Mouse (Mus musculus) limb, embryonic 11.5 days (tissue): ENCODE measurements around the gene Qk. TPM values are rescaled to one million over a fixed set of nuclear protein-coding genes. Genes with fewer than 3 reads are reported as not detected.

Source experiments
- ATAC-seq: fragments of 200-750 bp; cut with Nextera tagmentation; 2 replicates; pipeline ENCODE4 v1.8.0; 2017; ENCODE audit warnings: low read depth; ENCODE audit not compliant: insufficient number of reproducible peaks, low FRiP score, low TSS enrichment
- DNase-seq: peaks from one replicate; pipeline ENCODE4 v3.0.0-alpha.2; 2015; ENCODE audit warnings: low spot score
- H3K27ac ChIP-seq: fragments of 300-500 bp; sonication (generic); replicated peaks from 2 replicates; pipeline ENCODE4 v1.5.1; 2014; ENCODE audit warnings: low read depth, mild to moderate bottlenecking, low read length
- H3K27me3 ChIP-seq: fragments of 300-500 bp; sonication (generic); 2 replicates; pipeline ENCODE4 v1.6.1; 2014; ENCODE audit warnings: mild to moderate bottlenecking, low read length, mixed read lengths; ENCODE audit not compliant: control insufficient read depth, insufficient read depth
- H3K36me3 ChIP-seq: fragments of 300-500 bp; sonication (generic); 2 replicates; pipeline ENCODE4 v1.6.1; 2014; ENCODE audit warnings: mild to moderate bottlenecking, low read length, moderate library complexity, mixed read lengths; ENCODE audit not compliant: control insufficient read depth, insufficient read depth
- H3K4me1 ChIP-seq: fragments of 300-500 bp; sonication (generic); 2 replicates; pipeline ENCODE4 v1.6.1; 2014; ENCODE audit warnings: low read length, mixed read lengths; ENCODE audit not compliant: control insufficient read depth, insufficient read depth
- H3K4me2 ChIP-seq: fragments of 300-500 bp; sonication (generic); 2 replicates; pipeline ENCODE4 v1.6.1; 2014; ENCODE audit warnings: low read depth, mild to moderate bottlenecking, moderate library complexity; ENCODE audit not compliant: severe bottlenecking
- H3K4me3 ChIP-seq: fragments of 300-500 bp; sonication (generic); 2 replicates; pipeline ENCODE4 v1.5.1; 2014; ENCODE audit warnings: low read depth, low read length
- H3K9ac ChIP-seq: fragments of 300-500 bp; sonication (generic); 2 replicates; pipeline ENCODE4 v1.6.1; 2014; ENCODE audit warnings: mild to moderate bottlenecking, low read length
- H3K9me3 ChIP-seq: fragments of 300-500 bp; sonication (generic); 2 replicates; pipeline ENCODE4 v1.6.1; 2016; ENCODE audit warnings: low read length; ENCODE audit not compliant: control insufficient read depth
- WGBS: fragments of 180-500 bp; shearing (Covaris S2); extraction: QIAGEN DNeasy Blood & Tissue Kit; methylation state at CpG from one replicate; pipeline ENCODE4 v1.1.7; 2014; 5-methylcytosine and 5-hydroxymethylcytosine counted together
- polyA plus RNA-seq: library from polyadenylated mRNA; unstranded; fragments of >200 nt; fragmentation: Nextera tagmentation; extraction: Ambion mirVana; gene quantifications from 2 replicates; pipeline ENCODE4 v1.2.1, GENCODE M21; 2014

Gene Qk
- polyA plus RNA-seq, 1 experiment from 2014 or later: 35.7 TPM

- Histone ChIP-seq H3K4me1 (no peaks in the 10 kb centered on the region), H3K4me2 (no peak overlapping the region), H3K9ac (no peak overlapping the region), H3K27me3 (no peaks in the 10 kb centered on the region), H3K27ac (no peak overlapping the region), H3K4me3 (no peak overlapping the region), H3K36me3 (no peaks in the 10 kb centered on the region), H3K9me3 (no peaks in the 10 kb centered on the region)
- WGBS: 88% methylated on average over 1 of the region's 1 CpGs
- no peak for ATAC-seq
- no peak for DNase-seq
Measured at GRCm38 (mm10) chr17:10268468-10268867, 51.2 kb downstream of the Qk start.

DNA sequence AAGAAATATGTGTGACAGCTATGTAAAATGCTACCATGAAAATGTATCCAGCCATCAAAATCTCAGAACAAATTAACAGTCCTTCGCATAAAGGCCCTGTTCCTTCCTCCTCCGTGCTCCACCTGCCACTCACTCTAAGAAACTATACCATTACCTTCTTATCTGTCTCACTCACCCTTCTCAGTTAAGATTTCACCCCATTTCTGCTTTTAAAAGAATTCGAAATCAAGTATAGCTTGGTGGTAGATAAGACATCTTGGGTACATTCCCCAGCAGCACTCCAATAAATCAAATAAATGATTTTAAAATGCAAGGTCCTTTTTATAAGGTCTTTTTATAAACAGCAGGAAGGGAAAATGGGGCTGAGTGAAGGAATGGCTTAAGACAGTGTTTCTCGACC, 53.4 kb downstream of the Qk start:
- Histone ChIP-seq H3K9ac (no peak overlapping the region), H3K9me3 (no peaks in the 10 kb centered on the region), H3K4me1 (no peaks in the 10 kb centered on the region), H3K4me3 (no peak overlapping the region), H3K36me3 (no peaks in the 10 kb centered on the region), H3K27me3 (no peaks in the 10 kb centered on the region), H3K27ac (no peak overlapping the region), H3K4me2 (no peak overlapping the region)
- no peak for ATAC-seq
- 83% methylated on average over 4 of the region's 4 CpGs for WGBS
- no peak for DNase-seq

DNA sequence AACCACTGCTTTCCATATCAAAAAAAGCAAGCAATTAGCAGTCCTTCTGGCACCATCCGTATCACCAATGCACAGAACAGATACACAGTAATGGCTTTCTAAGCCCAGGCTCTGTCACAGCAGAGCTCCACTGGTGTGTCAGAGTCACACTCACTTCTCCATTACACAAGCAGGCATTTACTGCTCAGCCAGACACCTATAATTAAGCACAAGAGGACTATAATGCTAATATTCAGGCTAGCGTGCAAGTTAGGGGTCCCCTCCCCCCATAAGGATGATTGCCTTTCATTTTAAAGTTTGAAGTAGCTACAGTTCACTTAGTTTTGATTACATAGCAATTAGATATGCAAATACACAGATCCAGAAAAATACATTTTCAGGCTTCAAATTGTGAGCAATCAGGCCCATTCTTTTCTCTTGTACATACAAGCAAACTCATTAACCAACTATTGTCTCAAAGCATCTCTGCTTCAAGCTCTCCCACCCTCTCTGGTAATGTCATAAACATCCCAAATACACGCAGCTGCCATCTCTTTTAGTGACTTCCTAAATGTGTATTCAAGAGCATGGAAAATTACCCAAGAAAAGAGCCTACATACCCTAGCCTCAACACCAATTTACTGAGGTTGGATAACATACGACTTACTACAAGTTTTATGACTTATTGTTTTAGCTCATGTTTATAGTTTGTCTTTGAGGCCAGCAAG, 68.2 kb downstream of the Qk start:
- no peak for ATAC-seq
- no peak overlapping the region for H3K27ac ChIP-seq
- H3K9ac ChIP-seq: no peak overlapping the region
- no peak for DNase-seq
- 70% methylated on average over 4 of the region's 4 CpGs for WGBS
- H3K4me2 ChIP-seq: no peak overlapping the region
- H3K27me3 ChIP-seq: no peaks in the 10 kb centered on the region
- no peaks in the 10 kb centered on the region for H3K36me3 ChIP-seq
- H3K9me3 ChIP-seq: no peaks in the 10 kb centered on the region
- H3K4me1 ChIP-seq: no peaks in the 10 kb centered on the region
- no peak overlapping the region for H3K4me3 ChIP-seq

- Histone ChIP-seq H3K4me1 (no peaks in the 10 kb centered on the region), H3K27ac (no peak overlapping the region), H3K9me3 (no peaks in the 10 kb centered on the region), H3K4me3 (no peak overlapping the region), H3K36me3 (peaks cover 2% of the 10 kb centered on the region; the same call in 1 of the 2 replicates), H3K9ac (no peak overlapping the region), H3K4me2 (no peak overlapping the region), H3K27me3 (no peaks in the 10 kb centered on the region)
- DNase-seq (no peak), ATAC-seq (no peak)
- WGBS: 98% methylated on average over 1 of the region's 1 CpGs
Measured at GRCm38 (mm10) chr17:10240081-10240480, 79.6 kb downstream of the Qk start.

GRCm38 (mm10) chr17:10236595-10236994, 83.1 kb downstream of the Qk start:
- Histone ChIP-seq H3K4me2 (no peak overlapping the region), H3K4me1 (no peaks in the 10 kb centered on the region), H3K4me3 (no peak overlapping the region), H3K9ac (no peak overlapping the region), H3K9me3 (no peaks in the 10 kb centered on the region), H3K27ac (no peak overlapping the region), H3K27me3 (no peaks in the 10 kb centered on the region), H3K36me3 (peaks cover 4% of the 10 kb centered on the region; the same call in 1 of the 2 replicates)
- ATAC-seq: no peak
- no peak for DNase-seq
- WGBS: 85% methylated on average over 2 of the region's 2 CpGs

GRCm38 (mm10) chr17:10232406-10232805, 87.2 kb downstream of the Qk start:
- Histone ChIP-seq H3K9ac (no peak overlapping the region), H3K4me1 (no peaks in the 10 kb centered on the region), H3K4me3 (no peak overlapping the region), H3K36me3 (peaks cover 4% of the 10 kb centered on the region; the same call in 1 of the 2 replicates), H3K9me3 (no peaks in the 10 kb centered on the region), H3K4me2 (no peak overlapping the region), H3K27ac (no peak overlapping the region), H3K27me3 (no peaks in the 10 kb centered on the region)
- ATAC-seq (no peak), DNase-seq (no peak)
- 94% methylated on average over 3 of the region's 3 CpGs for WGBS

DNA sequence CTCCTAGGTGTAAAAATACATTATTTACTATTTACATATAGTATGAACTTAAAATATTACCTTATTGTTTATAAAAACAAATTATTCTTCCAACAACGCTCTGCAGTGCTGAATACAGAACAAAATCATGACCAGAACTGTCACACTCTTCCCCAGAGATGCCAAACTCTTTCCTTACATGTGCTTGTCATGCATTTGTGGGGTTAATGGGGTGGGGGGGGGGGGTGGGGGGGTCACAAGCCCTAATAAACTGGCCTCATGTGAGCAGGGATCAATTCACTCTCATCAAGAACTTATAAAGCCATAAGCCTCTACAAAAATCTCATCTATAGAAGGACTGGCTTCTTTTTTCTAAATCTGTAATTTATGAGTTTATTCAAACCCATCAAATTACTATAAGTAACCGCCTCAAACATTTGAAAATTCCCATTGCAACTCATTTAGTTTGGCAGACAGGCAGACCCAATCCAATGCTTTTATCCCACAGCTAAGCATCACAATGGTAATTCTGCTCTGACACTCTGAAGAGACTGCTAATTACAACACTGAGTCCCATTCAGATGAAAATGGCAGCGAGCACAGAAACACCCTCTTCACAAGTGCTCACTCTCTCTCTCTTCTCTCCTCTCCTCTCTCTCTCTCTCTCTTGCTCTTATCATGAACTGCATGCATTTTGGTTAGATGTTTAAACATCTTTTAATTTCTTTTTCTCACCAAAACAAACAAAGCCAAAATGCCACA, 91.7 kb downstream of the Qk start:
- H3K9me3 ChIP-seq: no peaks in the 10 kb centered on the region
- ATAC-seq (no peak), DNase-seq (no peak)
- no peak overlapping the region for H3K4me2 ChIP-seq
- no peaks in the 10 kb centered on the region for H3K27me3 ChIP-seq
- no peaks in the 10 kb centered on the region for H3K4me1 ChIP-seq
- no peaks in the 10 kb centered on the region for H3K36me3 ChIP-seq
- H3K9ac ChIP-seq: no peak overlapping the region
- no peak overlapping the region for H3K27ac ChIP-seq
- 75% methylated on average over 3 of the region's 3 CpGs for WGBS
- H3K4me3 ChIP-seq: no peak overlapping the region

- no peak overlapping the region for H3K4me2 ChIP-seq
- ATAC-seq: no peak
Measured at GRCm38 (mm10) chr17:10216164-10216563, 103.5 kb downstream of the Qk start.

More at GRCm38 (mm10) chr17:10216164-10216563, 103.5 kb downstream of the Qk start:
- Histone ChIP-seq H3K4me3 (no peak overlapping the region), H3K4me1 (no peaks in the 10 kb centered on the region), H3K27me3 (no peaks in the 10 kb centered on the region), H3K9me3 (no peaks in the 10 kb centered on the region), H3K36me3 (peaks cover 2% of the 10 kb centered on the region; the same call in 1 of the 2 replicates), H3K9ac (no peak overlapping the region), H3K27ac (no peak overlapping the region)
- no peak for DNase-seq
- WGBS: 86% methylated on average over 5 of the region's 5 CpGs
